Mouse (Mus musculus) E14TG2a.4 (cell line): ENCODE data around the gene Psmc3ip.

Source experiments
- H3K27me3 ChIP-seq: 2 replicates; pipeline ENCODE4 v1.6.1; 2014; ENCODE audit warnings: low read length, control low read depth; ENCODE audit not compliant: insufficient read depth
- H3K36me3 ChIP-seq: 2 replicates; pipeline ENCODE4 v1.6.1; 2014; ENCODE audit warnings: low read length, control low read depth; ENCODE audit not compliant: insufficient read depth
- H3K4me1 ChIP-seq: replicated peaks from 2 replicates; pipeline ENCODE4 v1.6.1; 2014; ENCODE audit warnings: low read depth, low read length, control low read depth
- H3K4me3 ChIP-seq: replicated peaks from 2 replicates; pipeline ENCODE4 v1.5.1; 2014; ENCODE audit warnings: mild to moderate bottlenecking, low read length
- H3K9me3 ChIP-seq: 2 replicates; pipeline ENCODE4 v1.6.1; 2014; ENCODE audit warnings: low read length, control low read depth
- CTCF ChIP-seq: conservative IDR thresholded peaks from 2 replicates; pipeline ENCODE4 v1.5.1; 2014; ENCODE audit warnings: low read length
- NANOG ChIP-seq: IDR thresholded peaks from 2 replicates; pipeline ENCODE4 v1.6.1; 2014; ENCODE audit warnings: borderline replicate concordance, low read length, mixed read lengths
- POU5F1 ChIP-seq: IDR thresholded peaks from 2 replicates; pipeline ENCODE4 v1.6.1; 2014; ENCODE audit warnings: low read length, borderline replicate concordance

The Psmc3ip gene

GRCm38 (mm10) chr11:101095314-101096024 is at the start of gene Psmc3ip:
Gene Psmc3ip, minus strand, starts transcription at chr11:101095436.
- H3K4me1 ChIP-seq: peaks cover 33% of the 10 kb centered on the region
- TF ChIP-seq CTCF (peak; percentile 52), POU5F1 (no peak)
- no peaks in the 10 kb centered on the region for H3K27me3 ChIP-seq

DNA sequence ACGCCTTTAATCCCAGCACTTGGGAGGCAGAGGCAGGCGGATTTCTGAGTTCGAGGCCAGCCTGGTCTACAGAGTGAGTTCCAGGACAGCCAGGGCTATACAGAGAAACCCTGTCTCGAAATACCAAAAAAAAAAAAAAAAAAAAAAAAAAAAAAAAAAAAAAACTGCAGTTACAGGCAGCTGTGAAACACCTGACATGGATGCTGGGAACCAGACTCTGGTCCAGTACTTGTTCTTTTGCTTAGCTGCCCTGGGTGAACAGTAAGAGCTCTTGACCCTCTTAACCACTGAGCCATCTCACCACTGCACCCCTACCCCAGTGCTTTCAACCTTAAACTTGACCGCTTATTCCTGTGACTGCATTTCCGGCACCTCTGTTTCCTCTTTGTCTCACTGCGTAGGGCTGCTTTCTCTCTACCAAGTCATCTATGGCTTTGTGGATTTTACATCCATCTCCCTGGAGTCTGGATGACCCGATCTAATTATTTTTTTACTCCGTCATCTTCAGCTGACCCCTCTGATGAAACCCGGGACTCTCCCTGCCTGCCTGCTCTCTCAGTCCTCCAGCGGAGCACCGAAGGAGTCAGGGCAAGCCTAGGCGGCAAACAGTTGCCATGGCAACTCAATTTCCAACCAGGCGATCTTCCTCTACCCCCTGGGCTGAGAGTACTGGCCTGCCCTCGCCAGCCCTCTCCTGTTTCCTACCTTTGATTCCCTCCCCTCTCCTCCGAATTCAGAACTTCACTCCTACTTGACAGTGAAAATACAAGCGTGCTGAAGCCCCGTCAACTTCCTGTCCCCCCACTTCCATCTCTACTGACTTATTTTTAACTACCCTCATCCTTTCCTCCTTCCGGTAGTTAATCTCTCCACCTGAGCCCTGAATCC is 48.3 kb upstream of the Psmc3ip start:
- Histone ChIP-seq H3K4me3 (peak overlapping the region; percentile 7; the same call in 1 of the 2 replicates), H3K9me3 (no peaks in the 10 kb centered on the region)

More at GRCm38 (mm10) chr11:101095314-101096024, at the start of gene Psmc3ip:
- peak within 1 kb of the TSS; percentile 94 for H3K4me3 ChIP-seq
- H3K36me3 ChIP-seq: peaks cover 79% of the 10 kb centered on the region
- no peaks in the 10 kb centered on the region for H3K9me3 ChIP-seq

GRCm38 (mm10) chr11:101142215-101142967 is 47.2 kb upstream of the Psmc3ip start:
- Histone ChIP-seq H3K4me1 (peaks cover 31% of the 10 kb centered on the region), H3K27me3 (peaks cover 12% of the 10 kb centered on the region), H3K9me3 (no peaks in the 10 kb centered on the region), H3K36me3 (no peaks in the 10 kb centered on the region), H3K4me3 (no peak overlapping the region)
- TF ChIP-seq POU5F1: no peak
- TF ChIP-seq CTCF: no peak
- no peak for TF ChIP-seq NANOG

More for the DNA sequence above, 48.3 kb upstream of the Psmc3ip start:
- Histone ChIP-seq H3K36me3 (no peaks in the 10 kb centered on the region), H3K27me3 (peaks cover 12% of the 10 kb centered on the region), H3K4me1 (peaks cover 28% of the 10 kb centered on the region)
- no peak for TF ChIP-seq CTCF
- TF ChIP-seq NANOG: no peak
- no peak for TF ChIP-seq POU5F1

GRCm38 (mm10) chr11:101141088-101141487 is 45.9 kb upstream of the Psmc3ip start:
- H3K4me1 ChIP-seq: peaks cover 28% of the 10 kb centered on the region
- peaks cover 12% of the 10 kb centered on the region for H3K27me3 ChIP-seq
- H3K4me3 ChIP-seq: no peak overlapping the region
- TF ChIP-seq CTCF: no peak
- no peak for TF ChIP-seq NANOG
- TF ChIP-seq POU5F1: no peak
- H3K9me3 ChIP-seq: no peaks in the 10 kb centered on the region
- no peaks in the 10 kb centered on the region for H3K36me3 ChIP-seq

DNA sequence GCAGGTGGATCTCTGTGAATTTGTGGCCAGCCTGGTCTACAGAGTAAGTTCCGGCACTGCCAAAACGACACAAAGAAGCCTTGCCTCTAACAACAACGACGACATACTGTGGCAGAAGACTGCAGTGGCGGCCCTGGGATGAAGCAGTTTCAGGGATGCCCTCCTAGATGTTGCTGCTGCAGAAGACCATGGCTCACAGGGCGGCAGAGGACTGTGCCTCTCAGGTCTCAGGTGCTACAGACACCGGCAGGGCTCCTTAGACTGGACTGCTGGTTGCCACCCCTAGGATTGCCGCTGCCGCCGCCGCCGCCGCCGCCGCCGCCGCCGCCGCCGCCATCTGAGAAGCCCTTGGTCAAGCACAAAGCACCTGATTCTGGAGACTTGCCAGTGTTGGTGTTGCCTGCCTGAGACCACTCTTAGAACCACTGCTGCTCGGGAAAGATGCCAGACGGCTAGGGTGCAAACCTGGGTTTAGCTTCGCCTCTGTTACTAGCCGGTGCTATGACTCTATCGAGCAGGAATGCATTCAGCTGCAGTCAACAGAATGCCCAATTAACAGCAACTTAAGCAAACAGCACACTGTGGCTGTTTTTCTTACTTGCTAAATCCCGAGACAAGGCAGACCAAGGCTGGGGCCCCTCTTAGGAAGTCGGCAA is 45.1 kb upstream of the Psmc3ip start:
- TF ChIP-seq POU5F1 (no peak), CTCF (no peak), NANOG (no peak)
- Histone ChIP-seq H3K4me1 (peaks cover 28% of the 10 kb centered on the region), H3K4me3 (no peak overlapping the region), H3K27me3 (peaks cover 12% of the 10 kb centered on the region), H3K9me3 (no peaks in the 10 kb centered on the region), H3K36me3 (no peaks in the 10 kb centered on the region)

DNA sequence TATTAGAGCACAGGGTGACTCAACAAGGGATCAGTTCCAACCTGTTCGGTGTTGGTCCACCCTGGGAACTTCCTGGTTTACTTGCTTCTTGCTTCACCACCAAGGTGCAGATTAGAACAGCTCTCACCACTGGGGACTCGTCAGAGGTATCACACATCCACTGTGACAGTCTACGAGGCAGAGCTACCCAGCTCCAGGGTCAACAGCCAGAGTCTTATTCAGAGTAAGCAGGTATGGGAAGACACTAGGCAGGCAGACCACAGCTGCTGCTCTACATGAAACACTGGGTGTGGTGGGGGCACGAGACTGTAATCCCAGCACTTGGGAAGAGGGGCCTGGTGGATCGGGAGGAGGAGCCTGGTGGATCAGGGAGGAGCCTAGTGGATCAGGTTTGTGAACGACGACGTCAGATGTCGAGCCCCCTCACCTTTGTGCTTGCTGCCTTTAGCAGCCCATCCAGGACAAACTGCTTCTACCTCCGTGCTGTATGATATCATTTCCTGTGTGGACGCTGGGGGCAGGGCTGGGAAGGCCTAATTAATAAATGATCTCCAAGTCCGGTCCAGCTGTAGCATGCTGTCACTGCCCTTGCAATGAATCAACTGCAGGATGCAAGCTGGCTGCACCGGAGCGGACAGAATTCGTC is 43.4 kb upstream of the Psmc3ip start:
- Histone ChIP-seq H3K4me1 (peaks cover 26% of the 10 kb centered on the region), H3K36me3 (no peaks in the 10 kb centered on the region), H3K9me3 (no peaks in the 10 kb centered on the region), H3K27me3 (peaks cover 12% of the 10 kb centered on the region), H3K4me3 (peak overlapping the region; percentile 54)
- TF ChIP-seq CTCF (no peak), POU5F1 (no peak), NANOG (no peak)

DNA sequence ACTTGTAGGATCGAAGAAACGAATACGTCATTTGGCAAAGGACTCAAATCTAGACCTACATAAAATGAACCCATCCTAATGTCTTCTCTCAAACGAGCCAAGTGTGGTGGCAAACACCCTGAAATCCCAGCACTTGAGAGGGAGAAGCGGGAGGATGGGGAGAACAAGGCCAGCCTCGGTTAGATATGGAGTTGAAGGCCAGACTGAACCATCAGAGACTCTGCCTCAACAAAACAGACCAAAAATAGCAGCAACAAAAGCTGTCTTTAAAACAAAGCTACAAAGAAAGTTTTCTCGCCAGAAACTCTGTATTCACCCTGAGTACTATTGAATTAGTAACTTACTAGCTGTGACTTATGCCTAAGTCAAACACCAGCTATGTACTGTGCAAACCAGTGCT is 41.8 kb upstream of the Psmc3ip start:
- TF ChIP-seq CTCF: no peak
- TF ChIP-seq NANOG: no peak
- no peak for TF ChIP-seq POU5F1
- H3K27me3 ChIP-seq: peaks cover 12% of the 10 kb centered on the region
- no peak overlapping the region for H3K4me3 ChIP-seq
- no peaks in the 10 kb centered on the region for H3K36me3 ChIP-seq
- H3K4me1 ChIP-seq: peaks cover 22% of the 10 kb centered on the region
- H3K9me3 ChIP-seq: no peaks in the 10 kb centered on the region
